Mouse (Mus musculus): ENCODE results near the gene Ccrl2.

GRCm38 (mm10) chr9:111026791-111027190 is 30.5 kb downstream of the Ccrl2 start:
- TF ChIP-seq POLR2A (IDR thresholded peaks at IDR 0.05; ENCODE audit: borderline replicate concordance, low read depth, low read length), result no peak
- TF ChIP-seq CTCF (IDR thresholded peaks at IDR 0.05; ENCODE audit: low read depth, low read length), result no peak

Measured in bone marrow macrophage, adult 2 months (primary cell).